Mouse (Mus musculus) spleen, postnatal 36 days (tissue): Measurements from ENCODE around the gene Rab25.

Experiments
- DNase-seq, 2 experiments: peaks; one replicate each; pipeline ENCODE4 v3.0.0; 2022; ENCODE audit warnings: low spot score in 2 of 2, mixed read lengths in 1 of 2

The Rab25 gene

GRCm38 (mm10) chr3:88503505-88503863, 44.6 kb downstream of the Rab25 start:
- DNase-seq, result no peak

GRCm38 (mm10) chr3:88502641-88503504, 45.2 kb downstream of the Rab25 start:
- peak; percentile 70 to 78 for DNase-seq

- no peak for DNase-seq
These were observed 46.0 kb downstream of the Rab25 start for GRCm38 (mm10) chr3:88502031-88502571.

- no peak for DNase-seq
These were observed 46.6 kb downstream of the Rab25 start for GRCm38 (mm10) chr3:88501366-88502030.

GRCm38 (mm10) chr3:88500655-88501365, 47.3 kb downstream of the Rab25 start:
- DNase-seq, result no peak

GRCm38 (mm10) chr3:88500087-88500486, 48.0 kb downstream of the Rab25 start:
- DNase-seq, result no peak

GRCm38 (mm10) chr3:88499580-88499979, 48.5 kb downstream of the Rab25 start:
- no peak for DNase-seq

GRCm38 (mm10) chr3:88495741-88496415, 52.2 kb downstream of the Rab25 start:
- DNase-seq, result no peak

GRCm38 (mm10) chr3:88494836-88495628, 53.1 kb downstream of the Rab25 start:
- peak in 1 of 2 experiments; percentile 46 for DNase-seq

- DNase-seq, result no peak
These were observed 54.2 kb downstream of the Rab25 start for GRCm38 (mm10) chr3:88493706-88494582.
